Mouse (Mus musculus) liver, adult (tissue): ENCODE data around the gene Vmn1r205.
"Not testable (repeated sequence)": the region's sequence is repeated elsewhere in the genome, so short reads cannot be mapped to it uniquely, and the experiment has no call there.

ENCODE experiments used
- GATA4 ChIP-seq: IDR thresholded peaks from 2 replicates; pipeline ENCODE4 v1.6.1; 2014; ENCODE audit warnings: mild to moderate bottlenecking, low read length; ENCODE audit not compliant: insufficient replicate concordance

Gene Vmn1r205

DNA sequence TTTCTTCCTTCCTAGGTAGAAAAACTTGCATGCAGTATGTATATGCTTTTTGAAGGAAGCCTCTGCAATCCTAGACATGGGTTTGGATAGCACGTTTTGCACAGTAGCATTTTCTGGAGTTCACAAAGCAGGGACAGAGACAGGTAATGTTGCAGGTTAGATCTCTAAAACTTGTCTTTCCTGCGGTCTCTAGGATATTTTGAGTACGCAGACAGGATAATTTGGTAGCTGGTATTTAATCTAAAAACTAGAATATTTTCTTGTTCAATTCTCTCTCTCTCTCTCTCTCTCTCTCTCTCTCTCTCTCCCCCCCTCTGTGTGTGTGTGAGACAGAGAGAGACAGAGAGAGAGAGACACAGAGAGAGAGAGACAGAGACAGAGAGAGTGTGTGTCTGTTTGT, at the start of gene Vmn1r205:
Gene Vmn1r205 (minus strand): TSS at position 101 of the 400 bp plus-strand sequence.
- TF ChIP-seq GATA4: no peak

DNA sequence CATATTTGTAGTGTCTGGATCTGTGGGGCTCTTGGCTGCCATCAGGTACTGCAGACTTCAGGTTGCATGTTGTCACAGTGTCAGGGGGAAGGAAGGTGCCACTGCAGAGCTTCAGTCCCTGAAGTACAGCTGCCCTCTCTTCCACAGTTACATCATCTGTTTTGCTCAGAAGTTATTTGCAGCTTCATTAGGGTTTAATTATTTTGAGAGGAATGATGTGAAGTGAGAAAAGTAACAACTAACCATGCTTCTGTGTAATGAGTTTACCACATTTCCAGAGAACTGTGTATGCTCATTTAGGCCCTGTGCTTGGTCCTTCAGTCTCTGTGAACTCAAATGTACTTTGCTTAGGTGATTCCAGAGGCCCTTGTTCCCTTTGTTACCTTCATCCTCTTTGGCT, 31.4 kb upstream of the Vmn1r205 start, which contains the start of gene Vmn1r206:
Gene Vmn1r206 (minus strand): TSS at position 101 of the 400 bp plus-strand sequence.
- TF ChIP-seq GATA4: not testable (repeated sequence)

DNA sequence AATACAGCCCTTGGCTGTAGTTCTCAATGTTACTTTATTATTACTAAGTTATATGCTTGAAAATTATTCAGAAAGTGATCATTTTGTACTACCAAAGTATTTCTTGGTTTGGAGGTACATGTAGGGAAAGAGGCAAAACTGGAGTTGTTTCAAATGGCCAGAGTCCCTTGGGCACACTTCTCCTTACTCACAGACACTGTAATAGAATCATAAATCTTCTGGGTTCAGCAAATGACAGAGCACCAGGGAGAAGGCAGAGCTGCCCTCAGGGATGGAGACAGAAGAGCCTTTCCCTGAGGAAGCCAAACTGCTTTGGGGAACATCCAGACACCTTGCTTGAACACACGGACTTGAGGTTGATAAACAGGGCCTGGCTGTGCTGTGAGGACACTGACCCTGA, 39.9 kb downstream of the Vmn1r205 start, which contains the start of gene Vmn1r204:
Gene Vmn1r204 (plus strand): TSS at position 301 of the 400 bp plus-strand sequence.
- not testable (repeated sequence) for TF ChIP-seq GATA4
